Mouse (Mus musculus) neural tube, embryonic 10.5 days (tissue): ENCODE measurements at regions not wholly inside any gene's neighbourhood (a gene's known extent, or its start where the extent isn't known, plus 50 kb on each side); places are given as distances from the start of the nearest gene placed in this dataset.

ENCODE experiments used
- DNase-seq: peaks from one replicate; pipeline ENCODE4 v3.0.0-alpha.2; 2017; ENCODE audit warnings: low spot score; ENCODE audit errors: extremely low spot score

DNA sequence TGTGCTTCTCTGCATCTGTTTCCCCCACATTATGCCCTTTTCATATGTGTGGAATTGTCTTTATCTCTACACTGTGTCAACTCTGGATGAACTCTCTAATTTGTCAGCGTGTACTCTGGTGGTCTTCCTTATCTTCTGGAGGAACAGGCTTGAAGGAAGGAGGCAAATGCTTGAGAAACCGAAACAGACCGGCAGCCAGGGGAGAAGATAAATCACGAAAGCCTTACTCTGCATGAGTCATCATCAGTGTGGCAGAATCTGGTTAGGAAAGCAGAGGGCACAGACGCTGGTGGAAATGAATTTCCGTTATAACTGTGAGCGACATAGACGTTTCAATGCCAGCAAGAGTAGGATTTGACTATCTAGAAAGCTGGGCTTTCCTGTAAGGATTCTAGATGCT is 100.0 kb upstream of the Slc30a5 start:
- no peak for DNase-seq

DNA sequence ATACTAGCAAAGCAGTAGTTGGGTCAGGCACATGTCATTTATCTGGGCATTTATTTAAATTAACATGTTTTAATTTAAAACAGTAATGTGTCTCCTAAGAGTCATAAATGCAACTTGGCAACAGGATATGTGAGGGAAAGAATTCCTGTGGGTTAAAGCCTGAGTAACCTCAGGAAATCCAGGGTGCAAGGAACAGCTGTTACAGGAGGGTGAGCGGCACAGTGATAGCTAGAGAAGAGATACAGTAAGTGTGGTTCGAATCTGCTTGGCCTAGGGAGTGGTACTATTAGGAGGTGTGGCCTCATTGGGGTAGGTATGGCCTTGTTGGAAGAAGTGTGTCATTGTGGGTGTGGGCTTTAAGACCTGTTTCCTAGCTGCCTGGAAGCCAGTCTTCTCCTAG is 66.3 kb upstream of the Slc30a5 start:
- DNase-seq = no peak

DNA sequence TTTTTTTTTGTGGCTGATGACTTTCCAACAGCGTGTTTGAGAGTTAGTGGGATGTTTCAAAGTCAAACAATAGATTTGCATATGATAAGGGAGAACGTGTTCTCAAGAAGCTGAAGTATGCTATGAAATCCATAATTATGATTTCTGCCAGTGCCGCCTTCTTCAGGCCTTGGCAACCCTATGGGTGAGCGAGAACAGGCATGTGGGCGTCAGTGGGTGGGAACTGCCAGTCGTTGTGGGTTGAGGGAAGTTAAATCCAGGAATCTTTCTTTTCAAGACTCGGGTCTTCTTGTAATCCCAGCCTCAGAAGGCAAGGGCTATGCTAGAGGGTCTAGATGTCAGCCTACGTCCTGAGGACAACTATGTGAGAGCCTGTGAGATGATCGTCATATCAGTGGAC is 60.6 kb upstream of the Slc30a5 start:
- no peak for DNase-seq

DNA sequence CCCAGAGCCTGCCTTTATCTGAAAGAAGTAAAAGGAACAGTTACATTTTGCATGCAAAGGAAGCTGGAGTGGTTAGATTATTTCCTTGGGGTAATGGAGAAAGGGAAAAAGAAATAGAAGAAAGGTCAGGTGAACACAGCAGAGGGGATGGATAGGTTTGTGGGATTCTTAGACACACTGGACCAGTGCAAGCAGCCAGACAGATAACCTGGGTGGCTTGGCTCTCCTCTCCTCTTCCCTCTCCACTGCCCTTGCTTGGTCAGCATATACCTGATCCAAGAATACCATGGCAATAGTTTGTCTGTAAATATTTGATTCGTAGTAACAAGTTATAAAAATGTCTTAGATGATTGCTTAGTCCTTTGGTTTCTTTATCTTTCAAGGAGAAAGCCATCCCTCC is 59.9 kb upstream of the Slc30a5 start:
- DNase-seq = no peak

DNA sequence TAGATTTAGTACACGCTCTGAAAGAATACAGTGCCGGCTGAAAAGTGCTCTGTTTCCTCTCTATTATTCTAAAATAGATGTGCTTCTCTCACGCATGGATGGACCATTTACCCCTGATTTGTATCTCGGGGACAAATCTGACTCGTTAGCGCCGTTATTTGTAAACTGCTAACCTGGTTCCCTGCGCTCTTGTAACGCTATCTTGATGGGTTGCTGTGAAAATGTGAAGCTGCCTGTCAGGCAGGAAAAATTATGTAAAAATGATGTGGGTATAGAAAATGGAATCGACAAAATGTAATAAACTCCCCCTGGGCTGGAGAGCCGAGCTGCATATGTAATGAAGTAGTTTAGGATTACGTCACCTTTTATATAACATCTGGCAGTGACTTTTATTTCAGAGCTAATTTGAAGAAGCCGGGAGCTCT is 59.4 kb upstream of the Slc30a5 start:
- no peak for DNase-seq

DNA sequence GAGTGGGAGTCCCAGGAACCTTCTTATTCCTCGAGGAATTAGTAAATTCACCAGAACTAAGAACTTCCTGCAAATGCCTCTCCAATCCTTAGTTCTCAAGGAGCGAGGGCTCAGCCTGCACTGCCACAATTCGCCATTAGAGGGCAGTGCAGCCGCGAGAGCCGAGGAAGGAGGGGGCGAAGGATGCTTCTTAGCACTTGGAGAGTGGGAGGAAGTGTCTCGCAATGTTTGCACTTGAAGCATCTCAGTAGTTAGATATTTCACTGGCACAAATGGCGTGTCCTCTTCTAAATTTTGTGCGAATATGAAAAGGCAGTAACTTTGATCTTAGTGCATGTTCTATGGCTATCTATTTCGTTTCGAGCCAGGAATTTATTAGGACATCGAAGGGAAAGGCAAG is 59.0 kb upstream of the Slc30a5 start:
- peak; percentile 77 for DNase-seq

DNA sequence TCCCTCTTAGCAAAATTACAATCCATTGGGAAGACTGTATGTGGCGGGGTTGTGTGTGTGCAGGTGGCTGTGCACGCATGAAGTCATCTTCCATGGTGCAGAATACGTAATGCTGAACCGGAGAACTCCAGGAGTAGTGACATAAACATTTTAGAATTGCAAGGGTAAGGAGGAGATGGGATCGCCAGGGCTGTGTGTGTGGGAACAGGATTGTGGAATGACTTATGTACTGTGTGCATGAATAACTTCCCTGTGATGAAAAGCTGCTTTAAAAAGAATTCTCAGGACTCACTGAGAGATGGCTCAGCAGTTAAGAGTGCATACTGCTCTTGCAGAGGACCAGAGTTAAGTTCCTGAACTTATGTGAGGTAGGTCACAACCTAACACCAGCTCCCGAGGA is 57.2 kb upstream of the Slc30a5 start:
- DNase-seq = no peak

DNA sequence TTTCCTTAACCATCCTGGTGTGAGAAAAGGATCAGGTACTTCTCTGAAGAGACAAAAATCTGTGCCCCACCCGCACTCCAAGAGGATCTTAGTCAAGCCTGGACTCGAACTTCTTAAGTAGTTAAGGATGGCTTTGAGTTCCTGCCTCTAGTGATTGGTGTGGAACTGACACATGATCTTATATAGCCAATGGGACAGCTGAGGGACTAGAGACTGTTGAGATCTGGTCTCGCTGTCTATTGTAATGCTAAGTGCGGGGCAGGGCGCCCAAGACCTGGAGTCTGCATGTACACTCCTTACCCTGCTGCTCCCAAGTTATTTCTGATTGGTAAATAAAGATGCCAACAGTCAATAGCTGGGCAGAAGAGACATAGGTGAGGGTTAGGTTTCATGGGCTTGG is 55.3 kb upstream of the Slc30a5 start:
- DNase-seq = no peak

DNA sequence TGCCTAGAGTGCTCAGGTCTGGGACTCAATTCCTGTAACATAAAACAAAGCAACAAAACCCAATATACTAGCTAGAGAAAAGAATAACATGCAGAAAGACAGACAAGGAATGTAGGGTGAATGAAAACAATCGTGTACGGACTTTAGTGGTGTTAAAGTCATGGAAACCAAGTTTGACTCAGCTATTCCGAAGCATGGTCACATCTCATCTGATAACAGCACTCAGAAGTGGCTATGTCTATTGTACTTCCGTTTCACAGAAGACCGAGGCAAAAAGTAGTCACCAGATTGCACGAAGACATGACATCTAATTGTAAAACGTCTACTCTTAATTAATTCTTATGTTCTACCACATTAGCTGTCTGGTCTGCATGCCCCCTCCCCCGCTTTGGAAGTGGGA is 50.5 kb upstream of the Slc30a5 start:
- no peak for DNase-seq
